Mouse (Mus musculus) embryonic facial prominence, embryonic 11.5 days (tissue): ENCODE measurements around the gene Il15. TPM values are rescaled to one million over a fixed set of nuclear protein-coding genes. Genes with fewer than 3 reads are reported as not detected.

ENCODE experiments used
- ATAC-seq: fragments of 200-750 bp; cut with Nextera tagmentation; replicated peaks from 2 replicates; pipeline ENCODE4 v1.8.0; 2017; ENCODE audit warnings: low read depth; ENCODE audit not compliant: insufficient number of reproducible peaks, low FRiP score, low TSS enrichment
- DNase-seq: peaks from one replicate; pipeline ENCODE4 v3.0.0-alpha.2; 2015; ENCODE audit warnings: low spot score
- H3K27ac ChIP-seq: fragments of 300-500 bp; sonication (generic); replicated peaks from 2 replicates; pipeline ENCODE4 v1.5.1; 2014; ENCODE audit warnings: mild to moderate bottlenecking, low read depth, low read length, control low read depth
- H3K27me3 ChIP-seq: fragments of 300-500 bp; sonication (generic); 2 replicates; pipeline ENCODE4 v1.6.1; 2014; ENCODE audit warnings: mild to moderate bottlenecking, low read length, moderate library complexity, mixed read lengths; ENCODE audit not compliant: control insufficient read depth, insufficient read depth
- H3K36me3 ChIP-seq: fragments of 300-500 bp; sonication (generic); replicated peaks from 2 replicates; pipeline ENCODE4 v1.6.1; 2014; ENCODE audit warnings: low read depth, mild to moderate bottlenecking, low read length, moderate library complexity, mixed read lengths; ENCODE audit not compliant: control insufficient read depth, insufficient read depth
- H3K4me1 ChIP-seq: fragments of 300-500 bp; sonication (generic); 2 replicates; pipeline ENCODE4 v1.6.1; 2014; ENCODE audit warnings: low read length, mixed read lengths; ENCODE audit not compliant: control insufficient read depth, insufficient read depth
- H3K4me2 ChIP-seq: fragments of 300-500 bp; sonication (generic); 2 replicates; pipeline ENCODE4 v1.6.1; 2014; ENCODE audit warnings: low read depth, mild to moderate bottlenecking, control low read depth, low read length, moderate library complexity
- H3K4me3 ChIP-seq: fragments of 300-500 bp; sonication (generic); 2 replicates; pipeline ENCODE4 v1.5.1; 2014; ENCODE audit warnings: low read depth, low read length, control low read depth
- H3K9ac ChIP-seq: fragments of 300-500 bp; sonication (generic); replicated peaks from 2 replicates; pipeline ENCODE4 v1.6.1; 2014; ENCODE audit warnings: mild to moderate bottlenecking, control low read depth, low read length
- H3K9me3 ChIP-seq: fragments of 300-500 bp; sonication (generic); replicated peaks from 2 replicates; pipeline ENCODE4 v1.6.1; 2016; ENCODE audit warnings: mild to moderate bottlenecking, low read length, inconsistent platforms, mixed read lengths; ENCODE audit not compliant: control insufficient read depth
- WGBS: fragments of 180-500 bp; shearing (Covaris S2); extraction: QIAGEN DNeasy Blood & Tissue Kit; methylation state at CpG from one replicate; pipeline ENCODE4 v1.1.7; 2014; 5-methylcytosine and 5-hydroxymethylcytosine counted together
- polyA plus RNA-seq: library from polyadenylated mRNA; unstranded; fragments of >200 nt; fragmentation: Nextera tagmentation; extraction: Ambion mirVana; gene quantifications from 2 replicates; pipeline ENCODE4 v1.2.1, GENCODE M21; 2014

Gene Il15
- polyA plus RNA-seq, 1 experiment from 2014 or later, result 2.6 TPM

DNA sequence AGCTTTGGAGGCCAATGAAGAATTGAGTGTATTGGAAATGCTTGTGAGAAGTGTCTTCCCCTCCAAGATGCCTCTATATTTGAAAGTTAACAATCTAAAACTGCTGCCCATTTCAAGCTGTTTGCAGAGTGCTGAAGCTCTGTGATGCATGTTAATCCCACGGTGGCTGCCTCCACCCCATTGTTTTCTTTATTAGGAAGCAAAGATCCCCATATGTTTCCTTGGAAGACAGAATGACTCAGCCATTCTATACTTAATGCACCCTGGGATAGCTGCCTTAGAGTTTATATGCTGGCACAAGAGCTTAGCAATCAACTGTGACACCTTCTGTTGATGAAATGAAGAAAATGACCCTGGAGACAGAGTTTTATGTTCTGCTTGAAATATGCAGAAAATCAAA lies 96.6 kb downstream of the Il15 start:
- H3K27ac ChIP-seq, result no peak overlapping the region
- H3K9ac ChIP-seq, result no peak overlapping the region
- 48% methylated on average over 1 of the region's 1 CpGs for WGBS
- no peaks in the 10 kb centered on the region for H3K27me3 ChIP-seq
- H3K36me3 ChIP-seq, result no peaks in the 10 kb centered on the region
- no peak overlapping the region for H3K4me3 ChIP-seq
- H3K4me1 ChIP-seq, result no peaks in the 10 kb centered on the region
- no peak overlapping the region for H3K4me2 ChIP-seq
- H3K9me3 ChIP-seq, result no peaks in the 10 kb centered on the region
- DNase-seq, result no peak
- no peak for ATAC-seq

DNA sequence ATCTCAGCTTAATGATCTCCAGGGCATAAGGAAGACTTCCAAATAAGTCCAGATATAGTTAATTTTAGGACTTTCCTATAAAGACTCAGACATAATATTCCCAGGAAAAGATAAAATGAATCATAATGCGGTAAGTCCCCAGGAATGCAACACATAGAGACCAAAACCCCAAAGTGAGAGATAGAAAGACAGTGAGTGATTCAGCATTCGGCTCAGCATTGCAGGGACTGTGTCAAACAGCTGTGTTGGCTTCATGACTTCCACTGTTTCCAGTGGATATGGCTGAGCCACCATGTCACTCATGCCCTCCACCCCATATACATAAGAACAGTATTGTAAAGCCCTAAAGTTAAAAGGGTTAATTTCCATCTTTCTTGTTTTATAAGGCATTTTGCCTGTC lies 106.8 kb downstream of the Il15 start:
- H3K9me3 ChIP-seq, result no peaks in the 10 kb centered on the region
- H3K4me3 ChIP-seq, result no peak overlapping the region
- H3K4me1 ChIP-seq, result no peaks in the 10 kb centered on the region
- no peak overlapping the region for H3K27ac ChIP-seq
- H3K9ac ChIP-seq, result no peak overlapping the region
- WGBS, result 90% methylated on average over 2 of the region's 2 CpGs
- H3K27me3 ChIP-seq, result no peaks in the 10 kb centered on the region
- H3K36me3 ChIP-seq, result no peaks in the 10 kb centered on the region
- no peak overlapping the region for H3K4me2 ChIP-seq
- ATAC-seq, result no peak
- no peak for DNase-seq

GRCm38 (mm10) chr8:82291659-82292058 lies 111.4 kb downstream of the Il15 start:
- Histone ChIP-seq H3K4me1 (no peaks in the 10 kb centered on the region), H3K4me2 (no peak overlapping the region), H3K27ac (no peak overlapping the region), H3K4me3 (no peak overlapping the region), H3K9ac (no peak overlapping the region), H3K36me3 (no peaks in the 10 kb centered on the region), H3K27me3 (no peaks in the 10 kb centered on the region), H3K9me3 (no peaks in the 10 kb centered on the region)
- WGBS, result 84% methylated on average over 5 of the region's 5 CpGs
- ATAC-seq (no peak), DNase-seq (no peak)

- Histone ChIP-seq H3K9me3 (no peaks in the 10 kb centered on the region), H3K36me3 (no peaks in the 10 kb centered on the region), H3K4me2 (no peak overlapping the region), H3K9ac (no peak overlapping the region), H3K4me1 (no peaks in the 10 kb centered on the region), H3K27me3 (no peaks in the 10 kb centered on the region), H3K27ac (no peak overlapping the region), H3K4me3 (no peak overlapping the region)
- no peak for ATAC-seq
- DNase-seq, result no peak
- 89% methylated on average over 3 of the region's 3 CpGs for WGBS
Measured at GRCm38 (mm10) chr8:82285866-82286265, 117.2 kb downstream of the Il15 start.

GRCm38 (mm10) chr8:82281995-82282394 lies 121.0 kb downstream of the Il15 start:
- Histone ChIP-seq H3K4me2 (no peak overlapping the region), H3K27me3 (no peaks in the 10 kb centered on the region), H3K9me3 (no peaks in the 10 kb centered on the region), H3K9ac (no peak overlapping the region), H3K4me1 (no peaks in the 10 kb centered on the region), H3K4me3 (no peak overlapping the region), H3K27ac (no peak overlapping the region), H3K36me3 (no peaks in the 10 kb centered on the region)
- ATAC-seq, result no peak
- WGBS, result 86% methylated on average over 5 of the region's 5 CpGs
- DNase-seq, result no peak
